Mouse (Mus musculus) testis, adult 2 months (tissue): ENCODE measurements around the gene Phf3.

Experiments
- CTCF ChIP-seq: fragments of 200-500 bp; IDR thresholded peaks from 2 replicates; pipeline ENCODE4 v1.5.1; 2012; ENCODE audit warnings: low read depth, mild to moderate bottlenecking, inconsistent platforms, low read length, moderate library complexity; ENCODE audit not compliant: control insufficient read depth, insufficient read depth, insufficient replicate concordance
- POLR2A ChIP-seq: fragments of 200-500 bp; IDR thresholded peaks from 2 replicates; pipeline ENCODE4 v1.6.1; 2012; ENCODE audit warnings: low read depth, mild to moderate bottlenecking, inconsistent platforms, low read length, moderate library complexity; ENCODE audit not compliant: control insufficient read depth

DNA sequence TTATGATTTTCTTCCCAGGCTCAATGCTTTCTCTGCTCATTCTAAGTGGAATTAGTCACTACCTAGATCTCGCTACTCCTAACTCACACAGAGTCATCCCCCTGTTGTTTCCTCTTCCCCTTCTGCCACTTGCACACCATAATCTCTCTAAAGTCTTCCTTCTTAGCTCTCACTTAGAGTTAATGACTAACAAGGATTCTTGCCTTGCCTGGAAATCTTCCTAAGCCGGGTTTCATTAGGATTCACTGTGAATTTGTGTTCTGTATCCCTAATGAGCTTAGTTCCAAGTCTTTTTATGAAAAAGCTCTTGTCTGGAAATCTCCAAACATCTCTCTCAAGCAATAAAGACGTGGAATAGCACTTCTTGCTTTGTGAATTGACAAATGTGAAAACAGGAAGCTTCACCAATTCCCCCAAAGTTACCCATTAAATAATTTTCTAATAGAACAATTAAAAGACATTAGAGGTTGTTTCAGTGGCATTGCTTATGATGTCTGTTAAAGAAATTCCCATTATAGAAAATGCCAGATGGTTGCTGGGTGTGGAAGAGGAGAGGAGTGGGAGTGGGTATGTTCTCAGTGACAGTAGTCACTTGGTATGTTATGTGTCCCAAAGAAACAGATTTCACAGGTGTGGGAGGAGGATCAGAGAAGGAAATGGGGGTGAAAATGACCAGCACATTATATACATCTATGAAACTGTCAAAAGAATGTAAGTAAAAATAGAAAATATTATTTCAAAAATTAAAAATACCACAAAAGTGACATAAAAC is 118.1 kb downstream of the Phf3 start:
- TF ChIP-seq CTCF (no peak), POLR2A (no peak)
